In genomic region chr4:93477189-93477767, GRCm38 (mm10) we compare ENCODE assay signal across 19 mouse cellular contexts.
"Had no signal": no experiment of that assay in that cellular context is flagged by ENCODE, and none has a peak within 500 bp of the region (broad histone marks: within the 10 kb centered on the region; RNA-seq: fewer than 3 reads in every experiment).

No protein-coding gene starts in this region.

- H3K4me3 ChIP-seq: midbrain, embryonic 10.5 days; midbrain, embryonic 12.5 days; myocyte; neural tube, embryonic 12.5 days; neural tube, embryonic 15.5 days had no signal

- H3K9me3 ChIP-seq: midbrain, embryonic 10.5 days; midbrain, embryonic 12.5 days; neural tube, embryonic 12.5 days; neural tube, embryonic 15.5 days had no signal

- H3K36me3 ChIP-seq: midbrain, embryonic 10.5 days; midbrain, embryonic 12.5 days; neural tube, embryonic 12.5 days; neural tube, embryonic 15.5 days had no signal

- DNase-seq: lung, adult 18-20 months; lung, embryonic 14.5 days; lung, postnatal 10 days; lung, postnatal 4 days; midbrain, embryonic 14.5 days; retina, postnatal 1 day; right cerebral cortex, adult 18-20 months; right cerebral cortex, postnatal 25 days; right cerebral cortex, postnatal 4 days; spleen, adult 18-20 months; thymus, adult 18-20 months; thymus, postnatal 14 days; thymus, postnatal 36 days had no signal

- H3K27me3 ChIP-seq: midbrain, embryonic 12.5 days; neural tube, embryonic 12.5 days; neural tube, embryonic 15.5 days had no signal

- H3K9ac ChIP-seq: lung, embryonic 14.5 days; midbrain, embryonic 12.5 days; neural tube, embryonic 12.5 days; neural tube, embryonic 15.5 days had no signal

- H3K4me2 ChIP-seq: lung, embryonic 14.5 days; midbrain, embryonic 12.5 days; neural tube, embryonic 12.5 days; neural tube, embryonic 15.5 days had no signal

- H3K4me1 ChIP-seq: midbrain, embryonic 10.5 days; midbrain, embryonic 12.5 days; neural tube, embryonic 12.5 days; neural tube, embryonic 15.5 days had no signal

- H3K27ac ChIP-seq: midbrain, embryonic 10.5 days; midbrain, embryonic 12.5 days; neural tube, embryonic 12.5 days; neural tube, embryonic 15.5 days had no signal

- ATAC-seq: midbrain, embryonic 16.5 days had no signal
